Mouse (Mus musculus) kidney, postnatal 4 days (tissue): Measurements from ENCODE around the gene Zfp618.

Source experiments
- DNase-seq, 2 experiments: peaks; one replicate each; pipeline ENCODE4 v3.0.0; 2021; ENCODE audit warnings: mixed read lengths in 2 of 2

Gene Zfp618

DNA sequence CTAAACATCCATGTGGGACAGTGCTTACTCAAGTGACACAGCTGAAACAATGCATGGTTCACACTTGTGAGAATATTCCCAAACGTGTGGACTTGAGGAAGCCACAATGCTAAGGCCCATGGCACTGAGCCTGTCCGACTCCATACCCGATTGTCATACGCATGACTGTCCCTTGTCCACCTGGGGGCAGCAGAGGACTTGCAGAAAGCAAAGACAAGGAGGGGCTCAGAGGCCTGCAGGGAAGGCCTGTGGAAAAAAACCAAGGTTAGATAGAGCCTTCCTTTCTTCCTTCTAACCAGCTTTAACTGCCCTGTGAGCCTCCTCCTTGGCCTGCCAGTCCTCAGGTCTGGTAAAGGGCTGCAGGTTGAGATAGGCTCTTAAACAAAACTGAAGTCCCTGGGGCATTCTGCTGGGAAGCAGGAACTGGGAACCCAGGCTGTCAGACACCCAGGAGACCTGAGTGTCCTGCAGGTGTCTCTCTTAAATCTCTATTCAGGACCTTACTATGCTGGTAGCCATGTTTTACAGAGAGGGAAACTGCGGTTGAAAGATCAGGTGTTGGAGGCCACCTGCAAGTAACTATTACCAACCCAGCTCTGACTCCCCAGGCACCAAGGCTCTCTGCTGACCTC lies 193.7 kb downstream of the Zfp618 start:
- DNase-seq, result peak; percentile 97

DNA sequence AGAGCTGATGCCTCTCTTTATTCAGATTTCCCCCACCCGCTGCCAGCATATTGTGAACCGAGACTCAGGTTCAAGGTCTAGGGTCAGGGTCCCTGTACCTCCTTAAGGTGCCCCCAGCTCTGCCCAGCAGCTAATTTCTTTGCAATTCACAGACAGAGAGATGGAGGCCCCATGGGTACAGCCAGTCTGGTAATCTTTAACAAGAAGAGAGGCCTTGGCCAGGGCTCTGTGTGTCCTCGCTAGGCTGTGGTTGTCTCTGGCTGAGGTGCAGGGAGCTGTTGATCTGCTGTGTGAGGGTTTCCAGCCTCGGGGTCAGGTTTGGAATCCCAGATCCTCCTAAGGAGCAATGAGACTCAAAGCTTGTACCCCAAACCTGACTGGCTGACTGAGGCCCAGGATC lies 200.3 kb downstream of the Zfp618 start:
- peak in 1 of 2 experiments; percentile 12 for DNase-seq

GRCm38 (mm10) chr4:63166323-63166722 lies 200.9 kb downstream of the Zfp618 start:
- peak in 1 of 2 experiments; percentile 3 for DNase-seq

GRCm38 (mm10) chr4:63170061-63170460 lies 204.7 kb downstream of the Zfp618 start:
- DNase-seq, result peak in 1 of 2 experiments; percentile 1

DNA sequence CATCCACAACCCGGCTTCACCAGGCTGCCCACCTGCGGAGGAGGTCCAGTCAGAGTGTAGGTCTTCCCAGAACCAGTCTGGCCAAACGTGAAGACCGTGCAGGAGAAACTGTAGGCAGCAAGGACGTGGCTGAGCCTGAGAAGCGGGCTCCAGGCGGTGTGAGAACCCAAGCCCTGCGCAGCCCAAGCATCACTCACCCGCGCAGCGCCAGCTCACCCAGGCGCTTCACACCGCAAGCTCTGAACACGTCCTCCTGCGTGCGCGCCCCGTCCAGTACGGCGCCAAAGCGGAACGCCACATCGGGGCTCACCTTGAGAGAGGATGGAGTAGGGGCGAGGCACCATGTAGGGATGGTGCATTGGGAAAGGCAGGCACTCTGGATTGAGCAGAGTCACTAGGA lies 205.7 kb downstream of the Zfp618 start:
- peak; percentile 31 to 59 for DNase-seq

DNA sequence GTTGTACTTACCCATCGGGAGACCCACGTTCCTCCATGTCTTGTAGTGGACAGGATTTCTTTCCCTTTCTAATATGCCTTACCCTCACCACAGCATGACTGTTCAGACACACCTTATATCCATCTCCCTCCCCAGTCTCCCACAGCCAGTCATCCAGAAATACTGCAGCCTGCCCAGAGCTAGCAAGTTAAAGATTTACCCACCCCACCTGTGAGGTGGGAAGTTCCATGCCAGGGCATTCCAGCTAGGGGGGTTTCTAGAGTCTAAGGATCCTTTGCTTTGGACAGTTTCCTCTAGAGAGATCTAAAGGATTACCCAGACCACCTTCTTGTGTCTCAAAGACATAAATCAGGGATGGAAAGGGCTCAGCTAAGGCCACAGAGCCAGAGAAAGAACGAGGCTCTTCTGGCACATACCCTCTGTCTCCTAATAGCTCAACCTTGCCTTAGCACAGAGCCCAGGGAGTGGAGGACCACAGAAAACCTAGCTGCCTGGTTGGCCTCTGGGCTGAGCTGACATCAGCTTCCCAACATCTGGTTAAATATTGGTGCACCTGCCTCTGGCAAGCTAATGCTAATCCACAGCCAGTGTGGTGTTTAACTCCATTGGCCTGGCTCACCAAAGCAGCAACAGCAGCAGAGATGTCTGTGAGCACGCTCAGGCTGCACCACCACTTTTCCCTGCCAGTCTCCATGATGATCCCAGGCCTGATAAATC lies 206.8 kb downstream of the Zfp618 start, which contains the start of gene Kif12:
Gene Kif12 (minus strand): TSS at position 163 of the 717 bp plus-strand sequence.
- DNase-seq, result peak; percentile 62 to 79

GRCm38 (mm10) chr4:63181556-63181955 lies 216.2 kb downstream of the Zfp618 start:
- DNase-seq, result peak; percentile 85 to 88

DNA sequence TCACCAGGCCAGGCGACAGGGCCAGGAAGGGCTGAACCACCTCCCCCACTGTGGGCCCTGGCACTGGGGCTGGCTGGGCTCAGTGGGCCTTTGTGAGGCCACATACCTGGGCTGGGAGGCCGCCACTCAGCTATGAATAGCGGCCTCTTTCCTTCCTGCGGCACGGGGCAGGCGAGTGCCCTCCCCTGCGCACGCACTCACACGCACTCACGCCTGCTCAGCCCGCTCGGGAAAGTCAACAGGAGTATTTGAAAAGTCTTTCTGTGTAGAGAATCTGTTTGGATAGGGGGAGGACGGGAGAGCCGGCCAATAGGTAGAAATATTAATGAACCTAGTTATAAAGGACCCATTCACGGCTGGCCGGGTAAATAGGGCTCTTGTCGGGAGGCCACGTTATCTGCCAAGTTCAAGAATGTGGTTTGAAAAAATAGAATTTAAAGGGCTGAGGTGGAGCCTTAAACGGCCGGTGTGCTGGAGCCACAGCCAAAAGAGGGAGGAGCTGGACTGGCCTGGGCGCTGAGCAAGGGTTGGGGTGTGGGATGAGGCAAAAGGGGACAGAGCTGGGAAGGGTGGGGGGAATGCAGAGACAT lies 221.0 kb downstream of the Zfp618 start:
- peak in 1 of 2 experiments; percentile 52 for DNase-seq
